Mouse (Mus musculus) kidney, embryonic 15.5 days (tissue): ENCODE results near the gene 4933402N03Rik. TPM values are rescaled to one million over a fixed set of nuclear protein-coding genes. Genes with fewer than 3 reads are reported as not detected.

Experiments
- ATAC-seq: fragments of 200-750 bp; cut with Nextera tagmentation; replicated peaks from 2 replicates; pipeline ENCODE4 v1.8.0; 2017; ENCODE audit warnings: moderate TSS enrichment; ENCODE audit not compliant: low FRiP score
- H3K27ac ChIP-seq: fragments of 300-500 bp; sonication (generic); 2 replicates; pipeline ENCODE4 v1.5.1; 2015; ENCODE audit warnings: mild to moderate bottlenecking, inconsistent platforms
- H3K27me3 ChIP-seq: fragments of 300-500 bp; sonication (generic); 2 replicates; pipeline ENCODE4 v1.6.1; 2015; ENCODE audit warnings: inconsistent platforms
- H3K36me3 ChIP-seq: fragments of 300-500 bp; sonication (generic); 2 replicates; pipeline ENCODE4 v1.6.1; 2015; ENCODE audit warnings: inconsistent platforms
- H3K4me1 ChIP-seq: fragments of 300-500 bp; sonication (generic); 2 replicates; pipeline ENCODE4 v1.6.1; 2015; ENCODE audit warnings: inconsistent platforms
- H3K4me2 ChIP-seq: fragments of 300-500 bp; sonication (generic); 2 replicates; pipeline ENCODE4 v1.6.1; 2015; ENCODE audit warnings: moderate library complexity, mild to moderate bottlenecking, inconsistent platforms
- H3K4me3 ChIP-seq: fragments of 300-500 bp; sonication (generic); replicated peaks from 2 replicates; pipeline ENCODE4 v1.5.1; 2015; ENCODE audit warnings: mild to moderate bottlenecking, inconsistent platforms
- H3K9ac ChIP-seq: fragments of 300-500 bp; sonication (generic); 2 replicates; pipeline ENCODE4 v1.6.1; 2015; ENCODE audit warnings: mild to moderate bottlenecking, inconsistent platforms
- H3K9me3 ChIP-seq: fragments of 300-500 bp; sonication (generic); replicated peaks from 2 replicates; pipeline ENCODE4 v1.6.1; 2016; ENCODE audit warnings: inconsistent platforms
- whole genome bisulfite sequencing: fragments of 180-500 bp; shearing (Covaris S2); methylation state at CpG from one replicate; pipeline ENCODE4 v1.1.7; 2015; ENCODE audit warnings: mixed read lengths; 5-methylcytosine and 5-hydroxymethylcytosine counted together
- polyA plus RNA-seq: library from polyadenylated mRNA; unstranded; fragments of >200 nt; fragmentation: Nextera tagmentation; extraction: Ambion mirVana; gene quantifications from 2 replicates; pipeline ENCODE4 v1.2.1, GENCODE M21; 2015

4933402N03Rik gene
- polyA plus RNA-seq = not detected in 2 replicates

GRCm38 (mm10) chr7:131146214-131146613, at the start of gene 4933402N03Rik:
TSS of gene 4933402N03Rik (minus strand) at chr7:131146314.
- H3K9me3 ChIP-seq = no peaks in the 10 kb centered on the region
- H3K9ac ChIP-seq = no peak within 1 kb of the TSS
- H3K4me1 ChIP-seq = no peaks in the 10 kb centered on the region
- no peaks in the 10 kb centered on the region for H3K36me3 ChIP-seq
- no peak within 1 kb of the TSS for H3K4me3 ChIP-seq
- no peak within 1 kb of the TSS for H3K4me2 ChIP-seq
- H3K27me3 ChIP-seq = no peaks in the 10 kb centered on the region
- no peak within 1 kb of the TSS for H3K27ac ChIP-seq
- no peak for ATAC-seq
- WGBS = 71% methylated on average over 2 of the region's 2 CpGs

GRCm38 (mm10) chr7:131187996-131188395, 41.9 kb upstream of the 4933402N03Rik start:
- no peaks in the 10 kb centered on the region for H3K27me3 ChIP-seq
- no peaks in the 10 kb centered on the region for H3K9me3 ChIP-seq
- ATAC-seq = no peak
- WGBS = 90% methylated on average over 14 of the region's 14 CpGs
- H3K36me3 ChIP-seq = no peaks in the 10 kb centered on the region
- H3K9ac ChIP-seq = no peak overlapping the region
- H3K4me2 ChIP-seq = no peak overlapping the region
- no peak overlapping the region for H3K27ac ChIP-seq
- H3K4me3 ChIP-seq = no peak overlapping the region
- no peaks in the 10 kb centered on the region for H3K4me1 ChIP-seq

GRCm38 (mm10) chr7:131187047-131187446, 40.9 kb upstream of the 4933402N03Rik start:
- Histone ChIP-seq H3K27me3 (no peaks in the 10 kb centered on the region), H3K27ac (no peak overlapping the region), H3K36me3 (no peaks in the 10 kb centered on the region), H3K9me3 (no peaks in the 10 kb centered on the region), H3K9ac (no peak overlapping the region), H3K4me2 (no peak overlapping the region), H3K4me1 (no peaks in the 10 kb centered on the region), H3K4me3 (no peak overlapping the region)
- 50% methylated on average over 8 of the region's 8 CpGs for WGBS
- no peak for ATAC-seq

GRCm38 (mm10) chr7:131184339-131184738, 38.2 kb upstream of the 4933402N03Rik start:
- no peaks in the 10 kb centered on the region for H3K9me3 ChIP-seq
- no peak overlapping the region for H3K9ac ChIP-seq
- H3K27ac ChIP-seq = no peak overlapping the region
- WGBS = 40% methylated on average over 8 of the region's 8 CpGs
- no peak overlapping the region for H3K4me2 ChIP-seq
- ATAC-seq = peak; percentile 29
- no peaks in the 10 kb centered on the region for H3K27me3 ChIP-seq
- no peaks in the 10 kb centered on the region for H3K36me3 ChIP-seq
- H3K4me3 ChIP-seq = no peak overlapping the region
- no peaks in the 10 kb centered on the region for H3K4me1 ChIP-seq

GRCm38 (mm10) chr7:131182685-131183084, 36.6 kb upstream of the 4933402N03Rik start:
- no peak for ATAC-seq
- H3K4me1 ChIP-seq = no peaks in the 10 kb centered on the region
- 39% methylated on average over 4 of the region's 4 CpGs for WGBS

GRCm38 (mm10) chr7:131174121-131174520, 28.0 kb upstream of the 4933402N03Rik start, which contains the start of gene 5430419D17Rik:
TSS of gene 5430419D17Rik (plus strand) at chr7:131174402.
- Histone ChIP-seq H3K4me1 (no peaks in the 10 kb centered on the region), H3K27ac (no peak within 1 kb of the TSS), H3K4me2 (no peak within 1 kb of the TSS), H3K27me3 (no peaks in the 10 kb centered on the region), H3K36me3 (no peaks in the 10 kb centered on the region), H3K4me3 (no peak within 1 kb of the TSS), H3K9me3 (no peaks in the 10 kb centered on the region), H3K9ac (no peak within 1 kb of the TSS)
- 90% methylated on average over 9 of the region's 9 CpGs for WGBS
- no peak for ATAC-seq

More at GRCm38 (mm10) chr7:131182685-131183084, 36.6 kb upstream of the 4933402N03Rik start:
- no peak overlapping the region for H3K9ac ChIP-seq
- H3K27ac ChIP-seq = no peak overlapping the region
- H3K4me3 ChIP-seq = no peak overlapping the region
- H3K36me3 ChIP-seq = no peaks in the 10 kb centered on the region
- H3K27me3 ChIP-seq = no peaks in the 10 kb centered on the region
- no peak overlapping the region for H3K4me2 ChIP-seq
- no peaks in the 10 kb centered on the region for H3K9me3 ChIP-seq

GRCm38 (mm10) chr7:131169099-131169498, 23.0 kb upstream of the 4933402N03Rik start:
- no peak for ATAC-seq
- Histone ChIP-seq H3K27me3 (no peaks in the 10 kb centered on the region), H3K4me3 (no peak overlapping the region), H3K4me2 (no peak overlapping the region), H3K9me3 (no peaks in the 10 kb centered on the region), H3K4me1 (no peaks in the 10 kb centered on the region), H3K9ac (no peak overlapping the region), H3K36me3 (no peaks in the 10 kb centered on the region), H3K27ac (no peak overlapping the region)
- 26% methylated on average over 2 of the region's 2 CpGs for WGBS

- no peak overlapping the region for H3K27ac ChIP-seq
- no peak for ATAC-seq
- no peaks in the 10 kb centered on the region for H3K36me3 ChIP-seq
- 72% methylated on average over 3 of the region's 3 CpGs for WGBS
- H3K4me3 ChIP-seq = no peak overlapping the region
- no peak overlapping the region for H3K9ac ChIP-seq
- H3K4me2 ChIP-seq = no peak overlapping the region
- H3K9me3 ChIP-seq = no peaks in the 10 kb centered on the region
- H3K4me1 ChIP-seq = no peaks in the 10 kb centered on the region
- no peaks in the 10 kb centered on the region for H3K27me3 ChIP-seq
These were observed 21.7 kb upstream of the 4933402N03Rik start for GRCm38 (mm10) chr7:131167771-131168170.

GRCm38 (mm10) chr7:131162251-131162650, 16.1 kb upstream of the 4933402N03Rik start:
- 72% methylated on average over 7 of the region's 7 CpGs for WGBS
- no peaks in the 10 kb centered on the region for H3K36me3 ChIP-seq
- H3K4me2 ChIP-seq = no peak overlapping the region
- H3K4me3 ChIP-seq = no peak overlapping the region
- H3K9me3 ChIP-seq = no peaks in the 10 kb centered on the region
- no peak overlapping the region for H3K9ac ChIP-seq
- H3K27ac ChIP-seq = no peak overlapping the region
- no peaks in the 10 kb centered on the region for H3K27me3 ChIP-seq
- ATAC-seq = no peak
- H3K4me1 ChIP-seq = no peaks in the 10 kb centered on the region

- Histone ChIP-seq H3K27ac (no peak overlapping the region), H3K36me3 (no peaks in the 10 kb centered on the region), H3K9me3 (no peaks in the 10 kb centered on the region), H3K4me3 (no peak overlapping the region), H3K4me2 (no peak overlapping the region), H3K4me1 (0 out of 2 replicates have a peak, but pooled peaks cover 3% of the 10 kb centered on the region), H3K9ac (no peak overlapping the region), H3K27me3 (no peaks in the 10 kb centered on the region)
- WGBS = 68% methylated on average over 5 of the region's 5 CpGs
- no peak for ATAC-seq
These were observed 6.9 kb upstream of the 4933402N03Rik start for GRCm38 (mm10) chr7:131153044-131153443.

- Histone ChIP-seq H3K27ac (no peak overlapping the region), H3K9ac (no peak overlapping the region), H3K4me3 (no peak overlapping the region), H3K27me3 (no peaks in the 10 kb centered on the region), H3K4me2 (no peak overlapping the region), H3K4me1 (no peaks in the 10 kb centered on the region), H3K36me3 (no peaks in the 10 kb centered on the region), H3K9me3 (no peaks in the 10 kb centered on the region)
- WGBS = 89% methylated on average over 3 of the region's 3 CpGs
- no peak for ATAC-seq
These were observed 4.1 kb upstream of the 4933402N03Rik start for GRCm38 (mm10) chr7:131150179-131150578.

GRCm38 (mm10) chr7:131133181-131133580, 12.9 kb downstream of the 4933402N03Rik start:
- Histone ChIP-seq H3K9me3 (no peaks in the 10 kb centered on the region), H3K36me3 (no peaks in the 10 kb centered on the region), H3K4me2 (no peak overlapping the region), H3K27me3 (no peaks in the 10 kb centered on the region), H3K27ac (no peak overlapping the region), H3K4me3 (no peak overlapping the region), H3K9ac (no peak overlapping the region), H3K4me1 (no peaks in the 10 kb centered on the region)
- 88% methylated on average over 3 of the region's 3 CpGs for WGBS
- no peak for ATAC-seq

- H3K27me3 ChIP-seq = no peaks in the 10 kb centered on the region
- H3K36me3 ChIP-seq = no peaks in the 10 kb centered on the region
- 74% methylated on average over 12 of the region's 12 CpGs for WGBS
- no peak overlapping the region for H3K4me2 ChIP-seq
- H3K27ac ChIP-seq = no peak overlapping the region
- H3K9ac ChIP-seq = no peak overlapping the region
- no peak overlapping the region for H3K4me3 ChIP-seq
- H3K9me3 ChIP-seq = no peaks in the 10 kb centered on the region
- H3K4me1 ChIP-seq = no peaks in the 10 kb centered on the region
- ATAC-seq = no peak
These were observed 16.1 kb downstream of the 4933402N03Rik start for GRCm38 (mm10) chr7:131130021-131130420.
